Mouse (Mus musculus): ENCODE results near the gene Fbxo6. TPM values are rescaled to one million over a fixed set of nuclear protein-coding genes. Genes with fewer than 3 reads are reported as not detected.
"Not testable (repeated sequence)": the region's sequence is repeated elsewhere in the genome, so short reads cannot be mapped to it uniquely, and the experiment has no call there.

The Fbxo6 gene
- total RNA-seq (2017): 12.7 to 17.3 TPM (median 13.8 TPM) in 3 replicates

GRCm38 (mm10) chr4:148151267-148152168, at the start of gene Fbxo6:
TSS of gene Fbxo6 (minus strand) at chr4:148152140.
- peak; percentile 87 for ATAC-seq (replicated peaks; ENCODE audit: insufficient number of reproducible peaks, low FRiP score, low TSS enrichment, poor library complexity, severe bottlenecking)

- no peak for ATAC-seq (replicated peaks; ENCODE audit: insufficient number of reproducible peaks, low FRiP score, low TSS enrichment, poor library complexity, severe bottlenecking)
These were observed 46.8 kb upstream of the Fbxo6 start for GRCm38 (mm10) chr4:148198721-148199120.

GRCm38 (mm10) chr4:148194400-148194799, 42.5 kb upstream of the Fbxo6 start:
- no peak for ATAC-seq (replicated peaks; ENCODE audit: insufficient number of reproducible peaks, low FRiP score, low TSS enrichment, poor library complexity, severe bottlenecking)

GRCm38 (mm10) chr4:148192707-148193245, 40.8 kb upstream of the Fbxo6 start:
- ATAC-seq (replicated peaks; ENCODE audit: insufficient number of reproducible peaks, low FRiP score, low TSS enrichment, poor library complexity, severe bottlenecking): no peak

DNA sequence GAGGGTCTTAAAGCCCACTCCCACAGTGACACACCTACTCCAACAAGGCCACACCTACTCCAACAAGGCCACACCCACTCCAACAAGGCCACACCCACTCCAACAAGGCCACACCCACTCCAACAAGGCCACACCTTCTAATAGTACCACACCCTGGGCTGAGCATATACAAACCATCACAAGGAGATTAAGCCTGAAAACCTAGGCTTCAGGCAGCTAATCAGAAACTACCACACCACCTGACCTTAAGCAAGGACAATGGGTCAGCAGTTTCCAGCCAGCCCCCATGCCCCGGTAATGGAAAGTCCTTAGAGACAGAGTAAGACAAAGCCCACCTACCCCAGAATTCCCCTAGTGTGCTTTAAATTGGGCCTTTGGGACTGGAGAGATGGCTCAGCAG, 36.8 kb upstream of the Fbxo6 start:
- not testable (repeated sequence) for ATAC-seq (replicated peaks; ENCODE audit: insufficient number of reproducible peaks, low FRiP score, low TSS enrichment, poor library complexity, severe bottlenecking)

DNA sequence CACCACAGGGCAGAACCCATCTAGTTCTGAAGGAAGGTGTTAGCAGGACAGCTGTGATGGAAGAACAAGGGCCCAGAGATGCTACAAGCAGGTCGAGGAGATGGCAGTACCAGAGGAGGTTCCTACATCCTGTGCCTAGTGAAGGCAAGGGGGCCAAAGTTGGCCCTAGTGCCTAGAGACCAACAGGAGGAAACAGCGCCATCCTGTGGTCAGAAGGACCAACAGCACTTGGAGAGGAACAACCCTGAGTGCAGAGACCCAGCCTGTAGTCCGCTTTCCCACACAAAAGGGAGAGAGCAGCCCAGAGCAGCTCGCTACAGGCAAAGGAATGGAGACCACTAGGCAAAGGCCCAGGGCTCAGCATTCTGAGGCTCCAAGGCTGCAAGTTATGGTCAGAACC, 33.9 kb upstream of the Fbxo6 start:
- no peak for ATAC-seq (replicated peaks; ENCODE audit: insufficient number of reproducible peaks, low FRiP score, low TSS enrichment, poor library complexity, severe bottlenecking)

- ATAC-seq (replicated peaks; ENCODE audit: insufficient number of reproducible peaks, low FRiP score, low TSS enrichment, poor library complexity, severe bottlenecking): no peak
These were observed 32.6 kb upstream of the Fbxo6 start for GRCm38 (mm10) chr4:148184564-148184963.

- no peak for ATAC-seq (replicated peaks; ENCODE audit: insufficient number of reproducible peaks, low FRiP score, low TSS enrichment, poor library complexity, severe bottlenecking)
These were observed 30.4 kb upstream of the Fbxo6 start for GRCm38 (mm10) chr4:148182363-148182762.

DNA sequence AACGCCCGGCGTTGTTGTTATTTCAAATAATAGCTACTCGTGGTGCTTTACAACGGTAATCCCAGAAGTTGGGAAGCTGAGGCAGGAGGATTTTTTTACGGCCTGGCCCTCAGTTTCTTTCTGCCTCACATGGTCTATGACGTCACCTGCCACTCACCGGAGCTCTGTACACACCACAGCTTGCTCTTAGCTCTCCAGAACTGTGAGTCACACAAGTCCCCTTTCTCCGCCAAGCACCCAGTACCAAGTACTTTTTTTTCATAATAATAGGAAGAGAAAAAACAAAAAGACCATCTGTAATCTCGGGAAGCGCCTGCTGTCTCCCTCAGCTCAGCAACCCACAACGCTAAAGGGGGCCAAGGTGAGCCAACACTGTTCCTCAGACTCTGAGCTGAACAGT, 29.5 kb upstream of the Fbxo6 start:
- no peak for ATAC-seq (replicated peaks; ENCODE audit: insufficient number of reproducible peaks, low FRiP score, low TSS enrichment, poor library complexity, severe bottlenecking)

DNA sequence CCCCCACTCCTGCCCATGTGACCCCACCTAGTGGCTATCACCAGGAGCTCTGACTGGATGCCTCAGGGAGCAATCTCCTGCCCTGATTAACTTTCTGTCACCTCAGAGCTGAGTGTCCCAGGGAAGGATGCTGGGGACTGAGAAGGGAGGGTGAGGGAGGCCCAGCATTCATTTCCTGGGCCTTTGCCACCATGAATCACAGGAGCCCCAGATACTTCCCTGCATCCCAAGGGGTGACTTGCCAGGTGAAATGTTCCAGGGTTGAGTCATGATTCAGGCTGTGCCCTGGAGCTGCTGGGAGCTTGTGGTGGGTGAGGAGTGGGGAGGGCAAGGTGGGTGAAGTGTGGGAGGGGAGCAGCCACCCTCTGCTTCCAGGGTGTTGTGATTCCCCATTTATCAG, 25.8 kb upstream of the Fbxo6 start:
- no peak for ATAC-seq (replicated peaks; ENCODE audit: insufficient number of reproducible peaks, low FRiP score, low TSS enrichment, poor library complexity, severe bottlenecking)

- ATAC-seq (replicated peaks; ENCODE audit: insufficient number of reproducible peaks, low FRiP score, low TSS enrichment, poor library complexity, severe bottlenecking): not testable (repeated sequence)
These were observed 24.7 kb upstream of the Fbxo6 start for GRCm38 (mm10) chr4:148176603-148177002.

DNA sequence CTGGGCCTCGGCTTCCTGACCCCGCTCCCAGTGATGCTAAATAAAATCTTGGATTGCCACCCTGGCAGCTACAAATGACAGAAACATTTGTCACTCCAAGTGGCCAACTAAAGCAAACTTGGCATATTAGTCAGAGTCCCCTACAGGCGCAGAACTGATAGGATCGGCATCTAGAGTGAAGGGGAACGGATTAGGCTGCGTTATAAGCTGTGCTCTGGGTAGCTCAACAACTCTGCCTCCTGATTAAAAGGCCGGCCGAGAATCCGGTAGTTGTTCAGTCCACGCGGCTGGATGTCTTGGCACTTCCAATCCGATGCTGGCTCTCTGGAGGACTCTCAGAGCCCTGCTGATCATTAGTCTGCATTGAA, 22.5 kb upstream of the Fbxo6 start:
- no peak for ATAC-seq (replicated peaks; ENCODE audit: insufficient number of reproducible peaks, low FRiP score, low TSS enrichment, poor library complexity, severe bottlenecking)

DNA sequence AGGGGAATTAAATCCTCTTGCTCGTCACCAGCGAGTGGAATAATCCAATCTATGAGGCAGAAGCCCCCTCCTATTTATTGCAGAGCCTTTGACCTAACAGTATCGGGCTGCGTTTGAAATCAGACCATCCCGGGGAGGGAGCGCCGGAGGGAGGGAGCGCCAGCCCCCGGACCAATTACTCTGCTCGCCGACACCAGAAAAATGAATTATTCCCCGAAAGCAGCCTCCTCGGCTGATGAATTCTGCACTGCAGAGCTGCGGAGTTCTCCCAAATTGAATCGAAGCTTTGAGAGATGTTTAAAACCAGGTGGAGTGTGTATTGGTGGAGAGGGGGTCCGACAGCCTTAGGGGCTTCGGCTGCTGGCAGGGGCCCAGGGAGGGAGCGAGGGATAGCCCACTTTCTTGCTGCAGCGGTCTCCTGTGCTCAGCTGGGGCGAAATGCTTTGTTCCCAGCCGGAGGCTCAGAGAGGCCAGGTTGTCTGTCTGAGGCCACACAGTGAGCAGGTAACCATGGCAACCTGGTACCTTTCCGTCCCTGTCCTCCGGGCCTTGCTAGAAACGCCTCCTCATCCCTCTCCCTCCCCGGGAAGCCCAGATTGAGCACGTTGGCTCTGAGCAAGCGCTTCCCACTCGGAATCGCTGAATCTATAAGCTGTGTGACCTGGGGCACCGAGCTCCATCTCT, 22.0 kb upstream of the Fbxo6 start:
- ATAC-seq (replicated peaks; ENCODE audit: insufficient number of reproducible peaks, low FRiP score, low TSS enrichment, poor library complexity, severe bottlenecking): no peak

DNA sequence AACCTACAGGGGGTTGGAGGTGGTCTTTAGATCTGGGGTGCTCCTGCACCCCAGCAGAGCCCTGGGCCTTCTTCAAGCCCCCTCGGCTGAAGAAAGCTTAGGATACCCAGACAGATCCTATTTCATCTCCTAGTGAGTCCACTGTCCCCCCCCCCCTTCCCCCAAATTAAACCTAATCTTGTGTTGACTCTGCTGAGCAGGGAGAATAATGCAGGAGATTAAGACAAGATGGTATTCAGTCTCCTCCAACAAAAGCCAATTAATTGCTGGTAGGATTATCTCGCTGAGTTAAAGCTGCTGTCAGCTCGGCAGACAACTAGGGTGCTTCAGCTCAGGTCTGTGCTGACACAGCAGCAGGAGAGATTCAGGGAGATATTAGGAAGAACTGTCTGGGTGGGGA, 19.3 kb upstream of the Fbxo6 start:
- no peak for ATAC-seq (replicated peaks; ENCODE audit: insufficient number of reproducible peaks, low FRiP score, low TSS enrichment, poor library complexity, severe bottlenecking)

DNA sequence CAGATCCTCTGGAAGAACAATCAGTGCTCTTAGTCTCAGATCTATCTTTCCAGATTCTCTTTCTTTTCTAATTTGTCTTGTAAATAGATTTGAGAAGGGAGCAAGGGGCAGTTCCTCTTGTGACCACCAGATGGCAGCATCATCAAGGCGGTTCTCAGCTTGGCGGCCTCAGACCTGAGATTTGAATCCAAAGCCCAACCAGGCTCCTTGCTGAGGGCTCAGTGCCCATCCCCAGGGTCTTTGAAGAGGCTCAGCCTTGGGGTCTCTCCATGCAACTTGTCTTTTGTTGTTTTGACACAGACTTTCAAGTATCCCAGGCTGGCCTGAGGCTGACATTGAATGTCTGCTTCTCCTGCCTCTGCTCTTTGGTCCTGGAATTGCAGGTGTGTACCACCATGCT, 18.9 kb upstream of the Fbxo6 start:
- ATAC-seq (replicated peaks; ENCODE audit: insufficient number of reproducible peaks, low FRiP score, low TSS enrichment, poor library complexity, severe bottlenecking): no peak; the same call in 1 of the 2 replicates

DNA sequence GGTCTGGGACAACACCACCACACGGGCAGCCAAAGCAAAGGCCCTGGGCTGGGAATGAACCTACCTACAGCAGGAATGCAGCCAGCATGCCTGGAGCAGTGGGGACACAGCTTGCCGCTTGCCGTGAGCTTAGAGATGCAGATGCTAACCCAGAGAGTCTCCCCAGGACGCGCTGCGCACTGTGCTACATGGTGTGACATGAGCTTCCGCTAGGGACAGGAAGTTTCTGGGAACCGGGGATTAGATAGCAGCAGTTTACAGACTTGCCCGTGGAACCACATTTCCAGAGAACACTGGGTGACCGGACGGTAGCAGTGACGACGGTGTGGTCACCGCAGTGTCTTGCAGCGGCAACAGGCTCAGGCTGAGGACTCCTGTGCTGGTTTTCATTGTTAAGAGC, 17.6 kb upstream of the Fbxo6 start:
- ATAC-seq (replicated peaks; ENCODE audit: insufficient number of reproducible peaks, low FRiP score, low TSS enrichment, poor library complexity, severe bottlenecking): no peak

DNA sequence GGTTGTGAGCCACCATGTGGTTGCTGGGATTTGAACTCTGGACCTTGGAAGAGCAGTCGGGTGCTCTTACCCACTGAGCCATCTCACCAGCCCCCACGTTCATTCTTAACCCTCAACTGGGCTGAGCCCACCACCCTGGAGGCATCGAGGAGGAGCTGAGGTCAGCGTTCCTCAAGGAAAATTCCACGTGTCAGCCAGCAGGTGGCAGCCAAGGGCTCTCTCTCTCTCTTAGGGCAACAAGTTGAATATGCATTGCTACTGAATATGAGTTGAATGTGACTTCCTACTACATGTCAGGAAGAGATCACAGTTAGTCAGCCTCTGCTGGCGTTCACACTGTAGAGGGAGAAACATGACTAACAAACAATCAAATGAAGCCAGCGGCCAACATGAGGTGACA, 16.3 kb upstream of the Fbxo6 start:
- peak; percentile 54 for ATAC-seq (replicated peaks; ENCODE audit: insufficient number of reproducible peaks, low FRiP score, low TSS enrichment, poor library complexity, severe bottlenecking)

DNA sequence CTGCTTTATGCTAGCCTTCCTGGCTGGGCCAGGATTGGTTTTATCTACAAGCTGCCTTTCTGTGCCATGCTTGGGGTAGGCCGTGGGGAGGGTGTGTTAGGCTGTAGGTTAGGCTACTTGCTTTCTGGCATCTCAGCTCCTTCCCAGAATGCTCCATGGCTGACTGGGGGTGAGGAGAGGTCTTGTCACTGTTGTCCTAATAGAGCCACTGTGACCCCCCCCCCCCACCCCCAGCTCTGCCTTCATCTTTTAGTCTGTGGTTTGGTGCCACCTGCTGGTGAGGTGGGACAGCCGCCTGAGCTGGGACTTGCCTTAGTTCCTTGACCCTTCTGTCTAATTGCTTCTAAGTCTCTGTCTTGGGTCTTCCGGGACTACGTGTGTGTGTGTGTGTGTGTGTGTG, 15.0 kb upstream of the Fbxo6 start:
- ATAC-seq (replicated peaks; ENCODE audit: insufficient number of reproducible peaks, low FRiP score, low TSS enrichment, poor library complexity, severe bottlenecking): no peak

DNA sequence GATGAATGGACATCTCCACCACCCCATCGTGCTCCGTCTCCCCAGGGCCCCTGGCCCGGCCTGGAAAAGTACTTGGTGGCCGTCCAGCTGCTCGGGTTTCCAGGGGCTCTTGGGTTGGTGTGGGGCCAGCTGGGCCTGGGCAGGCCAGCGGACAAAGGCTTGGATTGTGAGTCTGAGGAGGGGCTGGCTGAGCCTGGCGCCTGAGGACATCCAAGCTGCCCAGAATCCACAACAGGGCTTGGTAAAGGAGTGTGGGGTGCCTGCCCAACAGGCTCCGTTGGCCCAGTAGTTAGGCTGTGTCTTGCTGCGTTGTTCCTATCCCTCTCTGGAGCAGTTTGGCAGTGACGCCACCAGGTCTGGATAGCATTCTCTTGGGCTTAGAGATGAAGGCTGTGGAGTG, 14.5 kb upstream of the Fbxo6 start:
- ATAC-seq (replicated peaks; ENCODE audit: insufficient number of reproducible peaks, low FRiP score, low TSS enrichment, poor library complexity, severe bottlenecking): no peak

GRCm38 (mm10) chr4:148165551-148165950, 13.6 kb upstream of the Fbxo6 start:
- ATAC-seq (replicated peaks; ENCODE audit: insufficient number of reproducible peaks, low FRiP score, low TSS enrichment, poor library complexity, severe bottlenecking): no peak
